Mouse (Mus musculus) retina, embryonic 14.5 days (tissue): ENCODE results near the gene Mzf1.

Source experiments
- DNase-seq: peaks from one replicate; pipeline ENCODE4 v3.0.0-alpha.2; 2015; ENCODE audit warnings: low spot score

The Mzf1 gene

DNA sequence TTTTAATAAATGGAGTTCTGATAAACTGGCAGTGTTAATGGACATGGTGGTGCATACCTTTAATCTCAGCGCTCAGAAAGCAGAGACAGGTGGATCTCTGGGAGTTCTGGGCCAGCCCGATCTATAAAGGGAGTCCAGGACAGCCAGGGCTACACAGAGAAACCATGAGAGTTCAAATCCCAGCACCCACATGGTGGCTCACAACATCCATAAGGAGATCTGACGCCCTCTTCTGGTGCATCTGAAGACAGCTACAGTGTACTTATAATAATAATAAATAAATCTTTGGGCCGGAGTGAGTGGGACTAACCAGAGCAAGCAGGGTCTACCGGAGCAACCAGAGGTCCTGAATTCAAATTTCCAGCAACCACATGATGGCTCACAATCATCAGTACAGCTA, 51.2 kb downstream of the Mzf1 start:
- no peak for DNase-seq

DNA sequence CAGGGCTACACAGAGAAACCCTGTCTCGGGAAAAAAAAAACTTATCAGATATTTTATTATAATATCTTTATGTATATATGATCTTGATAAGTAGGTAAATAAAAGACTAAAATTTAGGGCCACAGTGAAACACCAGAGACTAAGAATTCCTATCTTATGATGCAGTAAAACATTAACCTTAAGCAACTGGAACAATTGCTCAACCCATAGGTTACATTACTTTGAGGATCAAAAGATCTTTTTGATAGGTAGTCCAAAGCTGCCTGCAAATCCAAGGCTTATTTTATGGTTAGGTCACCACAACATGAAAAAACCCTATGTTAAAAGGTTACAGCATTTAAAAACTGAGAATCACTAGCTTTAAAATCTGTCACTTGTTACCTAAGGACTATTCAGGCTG, 53.0 kb downstream of the Mzf1 start:
- DNase-seq, result no peak

DNA sequence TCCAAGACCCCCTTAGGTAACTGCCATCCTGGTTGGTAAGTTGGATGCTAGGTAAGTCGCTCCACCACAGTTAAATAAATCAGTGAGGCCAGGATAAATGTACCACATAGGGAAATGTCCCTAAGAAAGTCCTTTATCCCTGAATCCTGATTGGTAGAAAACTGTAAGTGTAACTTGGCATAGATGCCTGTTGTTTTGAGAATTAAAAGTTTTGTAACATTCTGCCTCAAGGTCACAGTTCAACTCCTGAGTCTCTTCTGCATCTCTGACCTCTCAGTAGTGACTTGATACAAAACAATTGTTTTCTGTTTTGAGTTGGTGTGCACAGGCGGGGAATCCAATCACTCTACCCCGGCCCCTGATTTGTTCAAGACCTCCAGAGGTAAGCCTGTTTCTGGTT, 55.7 kb downstream of the Mzf1 start, which contains the start of gene Trim28:
Gene Trim28, plus strand, starts transcription at position 264 of the 400 bp plus-strand sequence.
- DNase-seq, result no peak

DNA sequence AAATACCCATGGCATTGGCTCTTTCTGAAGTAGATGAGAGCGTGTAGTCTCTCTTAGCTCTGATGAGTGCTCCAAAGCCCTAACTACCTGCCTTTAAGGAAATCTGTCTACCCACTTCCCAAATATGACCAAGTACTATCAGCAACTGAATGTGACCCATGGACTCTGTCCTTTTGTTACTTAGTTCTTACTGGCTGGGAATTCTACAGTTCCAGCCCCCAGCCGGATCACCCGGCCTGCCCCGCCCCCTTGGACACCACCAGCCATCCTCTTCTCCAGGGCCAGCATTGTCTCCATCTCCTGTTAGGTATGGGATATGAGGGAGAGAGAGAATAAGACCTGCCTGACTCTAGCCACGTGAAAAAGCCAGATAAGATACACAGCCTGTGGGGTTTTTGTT, 56.5 kb downstream of the Mzf1 start, which contains the start of gene Slc27a5:
Gene Slc27a5, minus strand, starts transcription at position 140 of the 400 bp plus-strand sequence.
- no peak for DNase-seq

- no peak for DNase-seq
Observed at GRCm38 (mm10) chr7:12997230-12997629, 57.3 kb downstream of the Mzf1 start.

DNA sequence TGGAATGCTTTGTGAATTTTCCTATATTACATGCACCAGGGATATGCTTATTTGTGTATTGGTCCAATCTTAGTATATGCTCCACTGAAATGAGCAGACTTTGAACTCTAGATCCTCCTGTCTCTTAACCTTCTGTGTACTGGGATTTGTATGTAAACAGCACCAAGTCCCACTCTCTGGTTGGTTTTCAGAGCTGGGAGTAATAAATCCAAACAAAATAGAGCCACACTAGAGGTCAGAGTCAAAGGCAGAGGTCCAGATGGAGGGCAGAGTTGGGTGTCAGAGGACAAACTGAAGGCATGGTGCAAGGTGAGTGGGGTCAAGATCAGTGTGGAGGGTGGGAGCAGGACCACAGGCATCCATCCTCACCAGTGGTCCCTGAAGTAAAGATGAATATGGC, 58.7 kb downstream of the Mzf1 start:
- no peak for DNase-seq

DNA sequence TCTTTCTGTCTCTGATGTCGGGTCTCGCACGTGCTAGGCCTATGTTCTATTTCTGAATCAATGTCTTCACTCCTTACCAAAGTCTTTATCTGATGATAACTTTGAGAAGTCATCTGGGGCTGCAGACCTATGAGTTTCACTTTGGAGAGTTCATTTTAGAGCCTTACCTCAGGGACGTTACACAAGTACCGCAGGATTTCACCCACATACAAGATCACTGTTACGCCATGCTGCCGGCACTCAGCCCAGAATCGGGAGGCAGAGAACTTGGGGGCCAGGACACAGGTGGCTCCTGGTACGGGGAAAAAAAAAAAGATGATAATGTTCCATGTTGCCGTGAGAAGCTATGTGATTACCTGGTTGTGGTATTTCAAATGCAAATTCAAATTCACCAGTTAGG, 61.4 kb downstream of the Mzf1 start:
- DNase-seq, result no peak
